Mouse (Mus musculus) gastrocnemius, postnatal 10 days (tissue): ENCODE data around the gene Fas. TPM values are rescaled to one million over a fixed set of nuclear protein-coding genes. Genes with fewer than 3 reads are reported as not detected.

Experiments used
- DNase-seq: peaks from one replicate; pipeline ENCODE4 v3.0.0; 2021; ENCODE audit warnings: mixed read lengths
- total RNA-seq, 2 experiments: library from RNA; stranded (reverse); gene quantifications; 2 replicates each; pipeline ENCODE4 v1.2.3; 2021

Gene Fas
- total RNA-seq, 2 experiments from 2014 or later, result 2.0 to 3.7 TPM

- no peak for DNase-seq
Observed at GRCm38 (mm10) chr19:34369551-34369950, 79.1 kb downstream of the Fas start.

DNA sequence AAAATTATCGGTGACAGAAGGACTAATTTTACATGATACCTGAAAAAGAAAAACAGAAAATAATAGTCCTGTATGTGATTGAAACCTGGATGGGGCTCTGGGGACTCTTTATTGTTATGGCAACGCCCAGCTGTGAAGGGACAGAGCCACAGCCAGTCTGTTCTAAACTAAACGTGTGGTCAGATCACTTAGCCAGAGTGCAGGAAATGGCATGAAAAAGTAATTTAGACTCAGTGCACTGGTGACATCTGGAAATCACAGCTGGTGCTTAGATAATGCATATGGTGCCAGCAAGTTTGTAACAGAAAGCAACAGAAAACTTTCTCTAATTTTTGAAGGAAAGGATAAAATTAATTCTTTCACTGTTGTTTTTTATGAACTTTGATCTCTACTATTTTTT lies 79.9 kb downstream of the Fas start:
- no peak for DNase-seq

Other genes with a start within 250 kb of the Fas start
- not detected for gene Lipn, start 223.3 kb upstream of the Fas start, total RNA-seq
- gene Lipm, start 189.7 kb upstream of the Fas start, total RNA-seq, result not detected
- not detected for gene Ankrd22, start 124.6 kb upstream of the Fas start, total RNA-seq
- 1 to 10 TPM; 2.3 to 2.6 TPM for gene Stambpl1, start 98.4 kb upstream of the Fas start, total RNA-seq
- gene Acta2, start 35.1 kb upstream of the Fas start, total RNA-seq, result 100 to 1,000 TPM; 517 to 534 TPM
- gene Ch25h, start 184.5 kb downstream of the Fas start, total RNA-seq, result under 1 TPM in 1 of 2 experiments, not detected in 1; 0.32 TPM
- 10 to 100 TPM; 12.5 to 17.1 TPM for gene Lipa, start 236.8 kb downstream of the Fas start, total RNA-seq